Mouse (Mus musculus) MEL (cell line): ENCODE measurements around the gene Canx. TPM values are rescaled to one million over a fixed set of nuclear protein-coding genes. Genes with fewer than 3 reads are reported as not detected.

Experiments used
- DNase-seq: peaks from one replicate; pipeline ENCODE4 v3.0.0; 2011; ENCODE audit warnings: low read depth, low spot score
- H3K27ac ChIP-seq: 2 replicates; pipeline ENCODE4 v1.5.1; 2012; ENCODE audit warnings: low read depth, mild to moderate bottlenecking, control low read depth, low read length, moderate library complexity; ENCODE audit not compliant: control insufficient read depth
- H3K27me3 ChIP-seq, 2 experiments: fragments of 150-350 bp in 1 of 2; sonication (generic) in 1 of 2; 2 replicates each; pipeline ENCODE4 v1.6.1; 2012; ENCODE audit warnings: low read length in 2 of 2, mild to moderate bottlenecking in 2 of 2, improper control_type of control experiment in 1 of 2, moderate library complexity in 1 of 2; ENCODE audit not compliant: insufficient read depth in 2 of 2, control insufficient read depth in 1 of 2
- H3K36me3 ChIP-seq, 2 experiments: 2 replicates each; pipeline ENCODE4 v1.6.1; 2012 to 2014; ENCODE audit warnings: low read length in 2 of 2, improper control_type of control experiment in 1 of 2, inconsistent platforms in 1 of 2, mild to moderate bottlenecking in 1 of 2; ENCODE audit not compliant: insufficient read depth in 2 of 2, control insufficient read depth in 1 of 2
- H3K4me1 ChIP-seq, 2 experiments: fragments of 150-350 bp in 1 of 2; sonication (generic) in 1 of 2; 2 replicates each; pipeline ENCODE4 v1.6.1; 2012; ENCODE audit warnings: low read length in 2 of 2, improper control_type of control experiment in 1 of 2, mild to moderate bottlenecking in 1 of 2; ENCODE audit not compliant: insufficient read depth in 2 of 2, control insufficient read depth in 1 of 2
- H3K4me3 ChIP-seq, 2 experiments: fragments of 150-350 bp in 1 of 2; sonication (generic) in 1 of 2; 2 replicates each; pipeline ENCODE4 v1.5.1; 2012; ENCODE audit warnings: low read depth in 2 of 2, low read length in 2 of 2, mild to moderate bottlenecking in 2 of 2, moderate library complexity in 2 of 2, control low read depth in 1 of 2, improper control_type of control experiment in 1 of 2; ENCODE audit not compliant: control insufficient read depth in 1 of 2, insufficient read depth in 1 of 2
- H3K79me2 ChIP-seq: 2 replicates; pipeline ENCODE4 v1.6.1; 2012; ENCODE audit warnings: mild to moderate bottlenecking, low read length, moderate library complexity; ENCODE audit not compliant: control insufficient read depth, poor library complexity, insufficient read depth
- H3K9ac ChIP-seq: 2 replicates; pipeline ENCODE4 v1.6.1; 2012; ENCODE audit warnings: low read depth, mild to moderate bottlenecking, control low read depth, low read length, moderate library complexity; ENCODE audit not compliant: control insufficient read depth, poor library complexity, severe bottlenecking
- H3K9me3 ChIP-seq: fragments of 150-350 bp; sonication (generic); replicated peaks from 2 replicates; pipeline ENCODE4 v1.6.1; 2012; ENCODE audit warnings: mild to moderate bottlenecking, low read length, improper control_type of control experiment, moderate library complexity; ENCODE audit not compliant: insufficient read depth
- BHLHE40 ChIP-seq: IDR thresholded peaks from 2 replicates; pipeline ENCODE4 v1.6.1; 2012; ENCODE audit warnings: low read depth, mild to moderate bottlenecking, inconsistent platforms, low read length, improper control_type of control experiment, borderline replicate concordance
- CHD1 ChIP-seq: IDR thresholded peaks from 2 replicates; pipeline ENCODE4 v1.6.1; 2012; ENCODE audit warnings: low read depth, mild to moderate bottlenecking, inconsistent platforms, low read length, improper control_type of control experiment
- CTCF ChIP-seq, 3 experiments: IDR thresholded peaks in 2 of 3; conservative IDR thresholded peaks in 1 of 3; 2 replicates each; pipeline ENCODE4 v1.5.1; 2011 to 2012; ENCODE audit warnings: low read length in 3 of 3, low read depth in 2 of 3, mild to moderate bottlenecking in 2 of 3, improper control_type of control experiment in 1 of 3, inconsistent platforms in 1 of 3, mixed read lengths in 1 of 3, moderate library complexity in 1 of 3; ENCODE audit not compliant: control insufficient read depth in 1 of 3, insufficient read depth in 1 of 3, poor library complexity in 1 of 3, severe bottlenecking in 1 of 3
- ELF1 ChIP-seq: IDR thresholded peaks from 2 replicates; pipeline ENCODE4 v1.6.1; 2014; ENCODE audit warnings: low read depth, mild to moderate bottlenecking, inconsistent platforms, low read length, improper control_type of control experiment, moderate library complexity
- EP300 ChIP-seq, 2 experiments: IDR thresholded peaks; 2 replicates each; pipeline ENCODE4 v1.6.1; 2011; ENCODE audit warnings: improper control_type of control experiment in 2 of 2, low read length in 2 of 2, low read depth in 1 of 2, mild to moderate bottlenecking in 1 of 2
- ETS1 ChIP-seq: IDR thresholded peaks from 2 replicates; pipeline ENCODE4 v1.6.1; 2012; ENCODE audit warnings: low read depth, mild to moderate bottlenecking, inconsistent platforms, low read length, improper control_type of control experiment, moderate library complexity
- GATA1 ChIP-seq: IDR thresholded peaks from 2 replicates; pipeline ENCODE4 v1.6.1; 2011; ENCODE audit warnings: low read depth, low read length, improper control_type of control experiment
- JUND ChIP-seq: IDR thresholded peaks from 2 replicates; pipeline ENCODE4 v1.6.1; 2011; ENCODE audit warnings: low read depth, mild to moderate bottlenecking, improper control_type of control experiment, low read length
- MAX ChIP-seq: IDR thresholded peaks from 2 replicates; pipeline ENCODE4 v1.6.1; 2011; ENCODE audit warnings: low read length, improper control_type of control experiment
- MAZ ChIP-seq: IDR thresholded peaks from 2 replicates; pipeline ENCODE4 v1.6.1; 2012; ENCODE audit warnings: low read depth, mild to moderate bottlenecking, inconsistent platforms, low read length, improper control_type of control experiment
- POLR2AphosphoS5 ChIP-seq: IDR thresholded peaks from 2 replicates; pipeline ENCODE4 v1.6.1; 2012; ENCODE audit warnings: low read depth, borderline replicate concordance, mild to moderate bottlenecking, inconsistent platforms, low read length, moderate library complexity, mixed read lengths
- RCOR1 ChIP-seq: IDR thresholded peaks from 2 replicates; pipeline ENCODE4 v1.6.1; 2012; ENCODE audit warnings: low read depth, mild to moderate bottlenecking, inconsistent platforms, low read length, improper control_type of control experiment
- SMC3 ChIP-seq: IDR thresholded peaks from 2 replicates; pipeline ENCODE4 v1.6.1; 2011; ENCODE audit warnings: low read depth, low read length, improper control_type of control experiment
- TAL1 ChIP-seq: IDR thresholded peaks from 2 replicates; pipeline ENCODE4 v1.6.1; 2012; ENCODE audit warnings: mild to moderate bottlenecking, inconsistent platforms, low read length, moderate library complexity, mixed read lengths
- TBP ChIP-seq: IDR thresholded peaks from 2 replicates; pipeline ENCODE4 v1.8.0; 2011; ENCODE audit warnings: low read depth, low read length, improper control_type of control experiment
- TCF12 ChIP-seq: IDR thresholded peaks from 2 replicates; pipeline ENCODE4 v1.6.1; 2014; ENCODE audit warnings: low read depth, mild to moderate bottlenecking, inconsistent platforms, low read length, improper control_type of control experiment, moderate library complexity
- UBTF ChIP-seq: IDR thresholded peaks from 2 replicates; pipeline ENCODE4 v1.6.1; 2012; ENCODE audit warnings: low read depth, mild to moderate bottlenecking, inconsistent platforms, low read length, improper control_type of control experiment, moderate library complexity, borderline replicate concordance; ENCODE audit not compliant: insufficient read depth
- ZC3H11A ChIP-seq: IDR thresholded peaks from 2 replicates; pipeline ENCODE4 v1.6.1; 2012; ENCODE audit warnings: low read depth, mild to moderate bottlenecking, inconsistent platforms, low read length, improper control_type of control experiment
- ZKSCAN1 ChIP-seq: IDR thresholded peaks from 2 replicates; pipeline ENCODE4 v1.6.1; 2012; ENCODE audit warnings: low read depth, mild to moderate bottlenecking, inconsistent platforms, low read length, improper control_type of control experiment, moderate library complexity
- ZMIZ1 ChIP-seq: IDR thresholded peaks from 2 replicates; pipeline ENCODE4 v1.6.1; 2012; ENCODE audit warnings: low read depth, mild to moderate bottlenecking, inconsistent platforms, low read length, improper control_type of control experiment, moderate library complexity
- polyA plus RNA-seq, 2 experiments: library from polyadenylated mRNA; stranded (reverse) in 1 of 2; unstranded in 1 of 2; fragments of >175 nt in 1 of 2; fragments of >200 nt in 1 of 2; gene quantifications; 2 replicates each; pipeline versions ENCODE4 v1.2.1 to v1.2.4; 2012; ENCODE audit warnings: low replicate concordance in 2 of 2, low read depth in 1 of 2; ENCODE audit not compliant: insufficient read length in 2 of 2, insufficient read depth in 1 of 2, missing spikeins in 1 of 2
- total RNA-seq: library from RNA; depleted of rRNA; stranded (reverse); fragments of 300-350 nt; gene quantifications from 2 replicates; pipeline ENCODE4 v1.2.3, GENCODE M21; 2012

Gene Canx
- total and polyA plus RNA-seq, 3 experiments = 390 to 867 (median 464) TPM

DNA sequence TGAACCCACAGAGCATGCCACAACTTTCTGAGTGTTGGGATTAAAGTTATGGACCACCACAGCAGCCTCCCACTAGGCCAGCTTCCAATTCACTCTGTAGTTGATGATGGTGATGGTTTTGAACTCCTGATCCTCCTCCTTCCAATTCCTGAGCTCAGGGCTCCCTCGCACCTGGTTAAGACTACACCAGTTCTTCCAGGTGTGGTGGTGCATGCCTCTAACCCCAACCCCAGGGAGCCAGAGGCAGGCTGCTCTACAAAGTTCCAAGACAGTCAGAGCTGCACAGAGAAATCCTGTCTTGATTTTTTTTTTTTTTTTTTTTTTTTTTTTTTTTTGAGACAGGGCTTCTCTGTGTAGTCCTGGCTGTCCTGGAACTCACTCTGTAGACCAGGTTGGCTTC, 48.1 kb upstream of the Canx start:
- Histone ChIP-seq H3K27ac (no peak overlapping the region), H3K4me3 (no peak overlapping the region), H3K9ac (no peak overlapping the region), H3K36me3 (peaks cover 2 to 30% of the 10 kb centered on the region in 2 experiments), H3K79me2 (peaks cover 14% of the 10 kb centered on the region), H3K27me3 (no peaks in the 10 kb centered on the region), H3K9me3 (no peaks in the 10 kb centered on the region), H3K4me1 (peaks cover 14 to 30% of the 10 kb centered on the region in 2 experiments)
- no peak for DNase-seq
- TF ChIP-seq EP300 (IDR thresholded peaks at IDR 0.05; ENCODE audit: low read depth in 1 of 2, low read length in 2 of 2) (no peak), TBP (no peak), BHLHE40 (no peak), JUND (no peak), RCOR1 (no peak), CHD1 (no peak), ZKSCAN1 (no peak), ELF1 (no peak), MAX (no peak), ETS1 (no peak), SMC3 (no peak), GATA1 (no peak), POLR2AphosphoS5 (no peak), TCF12 (no peak), TAL1 (no peak), MAZ (no peak), UBTF (no peak), CTCF (IDR thresholded peaks at IDR 0.05 in 2 of 3, conservative IDR thresholded peaks at IDR 0.05 in 1 of 3; ENCODE audit: control insufficient read depth in 1 of 3, insufficient read depth in 1 of 3, low read depth in 2 of 3, low read length in 3 of 3, poor library complexity in 1 of 3, severe bottlenecking in 1 of 3) (no peak)

DNA sequence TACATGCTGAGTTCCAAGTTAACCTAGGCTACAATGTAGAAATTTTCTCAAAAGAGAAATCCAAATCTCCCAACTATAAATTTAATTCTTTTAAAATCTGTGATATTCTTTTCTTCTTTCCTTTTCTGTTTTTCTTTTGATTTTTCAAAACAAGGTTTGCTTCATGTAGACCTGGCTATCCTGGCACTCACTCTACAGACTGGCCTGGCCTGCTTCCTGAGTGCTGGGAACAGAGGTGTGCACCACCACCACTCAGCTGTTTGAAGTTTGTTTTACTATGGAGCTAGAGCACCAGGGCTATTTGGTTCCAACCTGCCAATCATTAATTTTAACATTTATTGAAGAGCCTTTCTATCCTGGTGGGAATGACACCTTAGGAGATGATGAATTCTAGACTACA, 47.6 kb upstream of the Canx start:
- Histone ChIP-seq H3K9ac (no peak overlapping the region), H3K27me3 (no peaks in the 10 kb centered on the region), H3K4me1 (peaks cover 14 to 33% of the 10 kb centered on the region in 2 experiments)
- DNase-seq = no peak
- TF ChIP-seq ZC3H11A = no peak
- TF ChIP-seq POLR2AphosphoS5 = no peak
- no peak for TF ChIP-seq JUND
- TF ChIP-seq CHD1 = no peak
- no peak for TF ChIP-seq ZMIZ1
- TF ChIP-seq, all 39 proteins: peak for 0
- Histone ChIP-seq H3K36me3 (peaks cover 0 to 32% of the 10 kb centered on the region in 2 experiments; a peak in 2 of 4 replicates), H3K79me2 (peaks cover 9% of the 10 kb centered on the region), H3K9me3 (no peaks in the 10 kb centered on the region), H3K4me3 (no peak overlapping the region), H3K27ac (no peak overlapping the region)
